ENCODE assay signal across 18 mouse cellular contexts in genomic region chr17:75107412-75107811, GRCm38 (mm10).
DNase-seq lines count a peak whose midpoint lies in the region; ATAC-seq and TF ChIP-seq lines count a peak whose summit lies in the region.
"Had no signal": no experiment of that assay in that cellular context is flagged by ENCODE, and none has a peak within 500 bp of the region (broad histone marks: within the 10 kb centered on the region; RNA-seq: fewer than 3 reads in every experiment).

No protein-coding gene starts in this region.

- H3K9me3 ChIP-seq in hindbrain, embryonic 13.5 days = no peaks in the 10 kb centered on the region
- no peaks in the 10 kb centered on the region for H3K9me3 ChIP-seq in hindbrain, embryonic 12.5 days (replicated peaks)
- no peaks in the 10 kb centered on the region for H3K9me3 ChIP-seq in midbrain, postnatal 0 days (ENCODE audit: low read length)
- H3K9me3 ChIP-seq in midbrain, embryonic 13.5 days = no peaks in the 10 kb centered on the region
- no peaks in the 10 kb centered on the region for H3K9me3 ChIP-seq in forebrain, embryonic 16.5 days (ENCODE audit: control insufficient read depth, low read length)
- H3K9me3 ChIP-seq: heart, embryonic 13.5 days; limb, embryonic 15.5 days; midbrain, embryonic 15.5 days had no signal

- no peak overlapping the region for H3K9ac ChIP-seq in hindbrain, embryonic 13.5 days
- H3K9ac ChIP-seq in hindbrain, embryonic 12.5 days = no peak overlapping the region
- no peak overlapping the region for H3K9ac ChIP-seq in midbrain, postnatal 0 days (replicated peaks; ENCODE audit: low read length, poor library complexity, severe bottlenecking)
- H3K9ac ChIP-seq in midbrain, embryonic 13.5 days (replicated peaks) = no peak overlapping the region
- H3K9ac ChIP-seq in forebrain, embryonic 16.5 days (replicated peaks; ENCODE audit: low read depth, low read length) = no peak overlapping the region
- H3K9ac ChIP-seq: heart, embryonic 13.5 days; limb, embryonic 15.5 days; midbrain, embryonic 15.5 days had no signal

- no peak for TF ChIP-seq CTCF in midbrain, postnatal 0 days (IDR thresholded peaks at IDR 0.05)

- DNase-seq in midbrain, postnatal 0 days (ENCODE audit: low spot score) = peak; percentile 70
- DNase-seq in splenic B cell, adult 2 months (ENCODE audit: low read depth, low spot score) = peak; percentile 6
- no peak for DNase-seq in cerebellum, adult 11 months
- DNase-seq: adrenal gland, postnatal 36 days; cerebellum, adult 11-12 months; gastrocnemius, postnatal 25 days; kidney, postnatal 10 days; layer of hippocampus, adult 9-11 months; lung, adult 18-20 months; lung, postnatal 4 days had no signal

- H3K4me2 ChIP-seq in hindbrain, embryonic 13.5 days = no peak overlapping the region
- H3K4me2 ChIP-seq in hindbrain, embryonic 12.5 days (replicated peaks) = no peak overlapping the region
- H3K4me2 ChIP-seq in midbrain, postnatal 0 days (ENCODE audit: low read depth, low read length, poor library complexity, severe bottlenecking) = no peak overlapping the region
- no peak overlapping the region for H3K4me2 ChIP-seq in midbrain, embryonic 13.5 days (replicated peaks)
- H3K4me2 ChIP-seq in forebrain, embryonic 16.5 days (ENCODE audit: low read length) = peak overlapping the region; percentile 17; the same call in 1 of the 2 replicates
- H3K4me2 ChIP-seq: heart, embryonic 13.5 days; limb, embryonic 15.5 days; midbrain, embryonic 15.5 days had no signal

- peak; percentile 69; the same call in 1 of the 2 replicates for ATAC-seq in hindbrain, embryonic 13.5 days (ENCODE audit: low FRiP score)
- ATAC-seq in hindbrain, embryonic 12.5 days (ENCODE audit: low FRiP score) = no peak
- ATAC-seq in midbrain, postnatal 0 days (ENCODE audit: low FRiP score) = no peak
- no peak for ATAC-seq in midbrain, embryonic 13.5 days
- ATAC-seq in forebrain, embryonic 16.5 days = peak; percentile 91
- ATAC-seq: CD4-positive, CD25-positive, alpha-beta regulatory T cell, adult 4 months; midbrain, embryonic 15.5 days had no signal

- H3K27me3 ChIP-seq in hindbrain, embryonic 13.5 days = peaks cover 4% of the 10 kb centered on the region; the same call in 1 of the 2 replicates
- no peaks in the 10 kb centered on the region for H3K27me3 ChIP-seq in hindbrain, embryonic 12.5 days
- no peaks in the 10 kb centered on the region for H3K27me3 ChIP-seq in midbrain, postnatal 0 days (ENCODE audit: insufficient read depth, low read length)
- no peaks in the 10 kb centered on the region for H3K27me3 ChIP-seq in midbrain, embryonic 13.5 days
- H3K27me3 ChIP-seq in forebrain, embryonic 16.5 days (replicated peaks; ENCODE audit: control insufficient read depth, insufficient read depth, low read length) = no peaks in the 10 kb centered on the region
- H3K27me3 ChIP-seq in splenic B cell, adult 2 months (ENCODE audit: control insufficient read depth, insufficient read depth, low read length, poor library complexity, severe bottlenecking) = no peaks in the 10 kb centered on the region; the same call in 1 of the 2 replicates
- H3K27me3 ChIP-seq: heart, embryonic 13.5 days; limb, embryonic 15.5 days; midbrain, embryonic 15.5 days had no signal

- no peak overlapping the region for H3K27ac ChIP-seq in hindbrain, embryonic 13.5 days
- no peak overlapping the region for H3K27ac ChIP-seq in hindbrain, embryonic 12.5 days
- no peak overlapping the region for H3K27ac ChIP-seq in midbrain, postnatal 0 days (ENCODE audit: low read depth, low read length)
- no peak overlapping the region for H3K27ac ChIP-seq in midbrain, embryonic 13.5 days
- H3K27ac ChIP-seq in forebrain, embryonic 16.5 days (ENCODE audit: low read length) = no peak overlapping the region
- H3K27ac ChIP-seq: heart, embryonic 13.5 days; limb, embryonic 15.5 days; midbrain, embryonic 15.5 days had no signal

- WGBS in hindbrain, embryonic 13.5 days = 38% methylated on average over 7 of the region's 7 CpGs
- WGBS in hindbrain, embryonic 12.5 days = 63% methylated on average over 7 of the region's 7 CpGs
- WGBS in midbrain, postnatal 0 days = 53% methylated on average over 7 of the region's 7 CpGs
- 70% methylated on average over 7 of the region's 7 CpGs for WGBS in midbrain, embryonic 13.5 days
- WGBS in forebrain, embryonic 16.5 days = 16% methylated on average over 7 of the region's 7 CpGs

- H3K36me3 ChIP-seq in hindbrain, embryonic 13.5 days = no peaks in the 10 kb centered on the region
- H3K36me3 ChIP-seq in hindbrain, embryonic 12.5 days = no peaks in the 10 kb centered on the region
- H3K36me3 ChIP-seq in midbrain, postnatal 0 days (ENCODE audit: insufficient read depth, low read length) = no peaks in the 10 kb centered on the region
- H3K36me3 ChIP-seq in midbrain, embryonic 13.5 days = no peaks in the 10 kb centered on the region
- no peaks in the 10 kb centered on the region for H3K36me3 ChIP-seq in forebrain, embryonic 16.5 days (ENCODE audit: control insufficient read depth, insufficient read depth)
- no peaks in the 10 kb centered on the region for H3K36me3 ChIP-seq in splenic B cell, adult 2 months (ENCODE audit: control insufficient read depth, insufficient read depth, low read length, poor library complexity, severe bottlenecking)
- H3K36me3 ChIP-seq: heart, embryonic 13.5 days; limb, embryonic 15.5 days; midbrain, embryonic 15.5 days had no signal

- no peak overlapping the region for H3K4me3 ChIP-seq in hindbrain, embryonic 13.5 days
- H3K4me3 ChIP-seq in hindbrain, embryonic 12.5 days = no peak overlapping the region
- H3K4me3 ChIP-seq in midbrain, postnatal 0 days (ENCODE audit: low read depth, low read length) = no peak overlapping the region
- H3K4me3 ChIP-seq in midbrain, embryonic 13.5 days (replicated peaks) = no peak overlapping the region
- H3K4me3 ChIP-seq in forebrain, embryonic 16.5 days (replicated peaks; ENCODE audit: low read length) = no peak overlapping the region
- H3K4me3 ChIP-seq: heart, embryonic 13.5 days; limb, embryonic 15.5 days; midbrain, embryonic 15.5 days had no signal

- no peaks in the 10 kb centered on the region for H3K4me1 ChIP-seq in hindbrain, embryonic 13.5 days (replicated peaks)
- no peaks in the 10 kb centered on the region for H3K4me1 ChIP-seq in hindbrain, embryonic 12.5 days
- H3K4me1 ChIP-seq in midbrain, postnatal 0 days (ENCODE audit: insufficient read depth, low read length) = no peaks in the 10 kb centered on the region
- no peaks in the 10 kb centered on the region for H3K4me1 ChIP-seq in midbrain, embryonic 13.5 days (replicated peaks)
- peaks cover 3% of the 10 kb centered on the region; the same call in 1 of the 2 replicates for H3K4me1 ChIP-seq in forebrain, embryonic 16.5 days (replicated peaks; ENCODE audit: control insufficient read depth, insufficient read depth, low read length)
- H3K4me1 ChIP-seq: midbrain, embryonic 15.5 days had no signal

Comparison
In these comparisons a context has a peak if more than half of its experiments do, and no peak if none do; other contexts are left out.
1. ATAC-seq: peak in hindbrain, embryonic 13.5 days (single experiment) and forebrain, embryonic 16.5 days (single experiment); none in hindbrain, embryonic 12.5 days (single experiment), midbrain, postnatal 0 days (single experiment) and midbrain, embryonic 13.5 days (single experiment).